ENCODE assay signal across 16 mouse cellular contexts in the genomic region with DNA sequence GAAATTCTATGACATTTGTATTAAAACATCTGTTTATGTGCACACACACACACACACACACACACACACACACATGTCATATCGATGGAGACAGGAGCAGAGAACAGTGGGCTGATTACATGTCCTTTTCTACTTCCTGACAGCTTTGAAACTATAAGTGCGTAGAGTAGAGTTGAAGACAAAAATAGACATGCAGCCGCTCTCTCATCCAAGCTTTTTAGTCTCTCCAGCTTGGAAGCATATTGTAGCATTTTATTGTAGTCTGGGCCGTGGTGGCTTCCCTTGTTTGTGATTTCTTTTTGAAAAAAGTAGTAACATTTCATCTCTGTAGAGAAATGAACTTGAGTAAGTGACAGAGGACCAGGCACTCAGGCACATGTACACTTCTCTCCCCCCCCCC.
"Had no signal": no experiment of that assay in that cellular context is flagged by ENCODE, and none has a peak within 500 bp of the region (broad histone marks: within the 10 kb centered on the region; RNA-seq: fewer than 3 reads in every experiment).

No protein-coding gene starts in this region.

- H3K4me2 ChIP-seq: lung, embryonic 14.5 days; midbrain, embryonic 12.5 days; neural tube, embryonic 13.5 days; neural tube, embryonic 15.5 days had no signal

- DNase-seq: lung, embryonic 14.5 days; lung, postnatal 10 days; lung, postnatal 4 days; midbrain, embryonic 14.5 days; right cerebral cortex, postnatal 25 days; right cerebral cortex, postnatal 4 days; spleen, adult 18-20 months; thymus, adult 18-20 months; thymus, postnatal 14 days; thymus, postnatal 36 days had no signal

- H3K9ac ChIP-seq: lung, embryonic 14.5 days; midbrain, embryonic 12.5 days; neural tube, embryonic 13.5 days; neural tube, embryonic 15.5 days had no signal

- H3K27ac ChIP-seq: midbrain, embryonic 10.5 days; midbrain, embryonic 12.5 days; neural tube, embryonic 13.5 days; neural tube, embryonic 15.5 days had no signal

- H3K27me3 ChIP-seq: midbrain, embryonic 12.5 days; neural tube, embryonic 13.5 days; neural tube, embryonic 15.5 days had no signal

- H3K36me3 ChIP-seq: midbrain, embryonic 10.5 days; midbrain, embryonic 12.5 days; neural tube, embryonic 13.5 days; neural tube, embryonic 15.5 days had no signal

- H3K9me3 ChIP-seq: midbrain, embryonic 10.5 days; midbrain, embryonic 12.5 days; neural tube, embryonic 13.5 days; neural tube, embryonic 15.5 days had no signal

- H3K4me3 ChIP-seq: midbrain, embryonic 10.5 days; midbrain, embryonic 12.5 days; myocyte; neural tube, embryonic 13.5 days; neural tube, embryonic 15.5 days had no signal

- H3K4me1 ChIP-seq: midbrain, embryonic 10.5 days; neural tube, embryonic 15.5 days had no signal

- ATAC-seq: midbrain, embryonic 16.5 days had no signal
